Mouse (Mus musculus): ENCODE measurements around the gene Arhgef5.

The Arhgef5 gene

DNA sequence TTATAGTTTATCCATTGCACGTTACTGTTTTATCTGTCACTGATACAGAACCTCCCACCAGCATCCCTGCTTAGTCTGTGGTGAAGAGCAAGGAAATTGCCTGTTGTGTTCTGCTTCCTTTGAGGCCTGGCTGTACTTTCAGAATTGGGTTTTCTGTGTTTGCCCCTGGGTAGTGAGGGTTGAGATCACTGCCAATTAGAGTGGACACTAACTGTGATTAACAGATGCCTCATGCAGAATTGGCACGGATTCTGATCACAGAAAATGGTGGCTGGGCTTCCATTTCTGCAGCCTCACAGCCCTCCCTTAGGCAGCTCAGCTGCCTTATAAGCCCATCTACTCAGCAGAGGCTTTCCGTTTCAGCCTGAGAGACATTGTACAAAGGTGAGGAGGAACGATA lies 68.1 kb downstream of the Arhgef5 start:
- DNase-seq (ENCODE audit: low spot score in 2 of 2), result no peak

DNA sequence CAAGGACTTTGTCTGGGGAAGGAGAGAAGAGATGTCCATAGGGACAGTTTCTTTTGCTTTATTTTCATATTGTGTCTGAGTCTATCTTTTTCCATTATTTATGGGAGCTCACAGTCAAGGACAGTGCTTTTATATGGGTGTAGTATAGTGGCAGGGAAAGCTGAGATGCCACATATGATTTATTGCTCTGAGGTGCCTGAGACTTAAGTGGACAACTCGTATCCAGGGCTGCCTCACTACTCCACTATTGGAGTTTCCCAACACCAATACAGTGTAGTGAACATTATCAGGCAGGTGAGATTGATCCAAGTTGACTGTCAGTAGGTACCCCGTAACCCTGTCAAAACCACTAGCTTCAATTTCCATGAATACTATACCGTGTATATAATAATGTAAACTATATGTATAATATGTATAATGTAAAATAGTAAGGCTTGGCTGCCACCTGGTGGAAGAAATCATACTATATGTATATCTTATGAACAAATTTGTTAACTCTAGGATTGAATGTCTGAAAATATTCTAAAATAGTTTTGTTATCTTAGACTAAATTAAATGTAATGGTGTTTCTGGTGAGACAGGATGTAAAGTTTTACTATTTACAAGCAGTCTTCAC lies 70.3 kb downstream of the Arhgef5 start:
- DNase-seq (ENCODE audit: low spot score in 2 of 2), result no peak

DNA sequence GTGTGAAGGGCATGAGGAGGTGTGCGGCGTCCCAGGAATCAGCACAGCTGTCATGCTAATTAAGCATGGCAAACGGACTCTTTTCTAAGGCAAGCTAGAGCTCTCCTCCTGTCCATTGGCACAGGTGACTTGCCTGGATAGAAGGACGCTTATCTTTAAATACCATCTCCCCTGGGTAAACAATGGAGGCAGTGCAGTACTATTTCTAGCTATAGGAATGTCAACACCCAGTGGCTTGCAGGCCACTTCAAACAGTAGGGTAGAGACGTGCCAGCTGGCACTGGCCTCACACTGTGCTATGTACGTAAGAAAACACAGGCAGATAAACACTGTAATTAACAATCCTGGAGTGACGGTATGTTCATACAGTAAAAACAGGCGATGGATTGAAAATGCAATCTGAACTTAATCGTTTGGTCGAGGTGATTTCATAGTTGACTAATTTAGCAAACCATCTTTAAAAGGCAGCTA lies 72.1 kb downstream of the Arhgef5 start:
- DNase-seq (ENCODE audit: low spot score in 2 of 2), result no peak

DNA sequence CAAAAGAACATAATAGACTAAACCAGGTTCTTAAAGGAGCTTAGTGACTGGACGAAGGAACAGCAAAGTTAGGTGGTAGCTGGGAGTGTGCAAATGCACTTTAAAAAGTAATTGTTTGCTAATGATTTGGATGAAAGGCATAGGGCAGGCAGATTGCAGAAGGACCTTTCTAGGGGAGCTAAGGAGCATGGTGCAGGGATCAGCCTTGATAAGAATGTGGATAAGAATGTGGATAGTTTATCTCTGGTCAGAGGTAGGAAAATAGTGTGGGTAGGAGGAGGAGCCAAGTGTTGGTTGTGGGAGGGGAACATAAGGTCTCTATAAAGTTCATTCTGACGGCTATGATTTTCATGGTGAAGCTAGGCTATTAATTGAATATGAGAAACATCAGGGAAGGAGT lies 73.4 kb downstream of the Arhgef5 start:
- no peak for DNase-seq (ENCODE audit: low spot score in 2 of 2)
